Mouse (Mus musculus): ENCODE results near the gene Ilf3. TPM values are rescaled to one million over a fixed set of nuclear protein-coding genes. Genes with fewer than 3 reads are reported as not detected.
"Not testable (repeated sequence)": the region's sequence is repeated elsewhere in the genome, so short reads cannot be mapped to it uniquely, and the experiment has no call there.

Ilf3 gene
- 4.7 and 5.2 TPM in 2 replicates for polyA plus RNA-seq (2012)

- H3K4me3 ChIP-seq (replicated peaks): peak within 1 kb of the TSS; percentile 77
- peaks cover 38% of the 10 kb centered on the region for H3K4me1 ChIP-seq (ENCODE audit: control insufficient read depth)
- H3K27me3 ChIP-seq (ENCODE audit: control insufficient read depth): peaks cover 5% of the 10 kb centered on the region
- peaks cover 11% of the 10 kb centered on the region for H3K36me3 ChIP-seq (ENCODE audit: control insufficient read depth)
- no peak for TF ChIP-seq GATA1 (IDR thresholded peaks at IDR 0.05; ENCODE audit: low read length)
- TF ChIP-seq TAL1 (IDR thresholded peaks at IDR 0.05; ENCODE audit: low read length): no peak
- H3K9me3 ChIP-seq (ENCODE audit: control insufficient read depth, low read length): no peaks in the 10 kb centered on the region
Measured at GRCm38 (mm10) chr9:21367357-21368111, at the start of gene Ilf3. Ilf3 (plus strand) TSS chr9:21367871.

GRCm38 (mm10) chr9:21318792-21319191, 48.9 kb upstream of the Ilf3 start:
- no peak overlapping the region for H3K4me3 ChIP-seq (replicated peaks)
- no peaks in the 10 kb centered on the region for H3K36me3 ChIP-seq (ENCODE audit: control insufficient read depth)
- TF ChIP-seq TAL1 (IDR thresholded peaks at IDR 0.05; ENCODE audit: low read length): no peak
- no peak for TF ChIP-seq GATA1 (IDR thresholded peaks at IDR 0.05; ENCODE audit: low read length)
- H3K4me1 ChIP-seq (ENCODE audit: control insufficient read depth): peaks cover 63% of the 10 kb centered on the region
- H3K27me3 ChIP-seq (ENCODE audit: control insufficient read depth): no peaks in the 10 kb centered on the region
- H3K9me3 ChIP-seq (ENCODE audit: control insufficient read depth, low read length): 0 out of 2 replicates have a peak, but pooled peaks cover 2% of the 10 kb centered on the region

- no peaks in the 10 kb centered on the region for H3K36me3 ChIP-seq (ENCODE audit: control insufficient read depth)
- no peak overlapping the region for H3K4me3 ChIP-seq (replicated peaks)
- TF ChIP-seq TAL1 (IDR thresholded peaks at IDR 0.05; ENCODE audit: low read length) (no peak), GATA1 (IDR thresholded peaks at IDR 0.05; ENCODE audit: low read length) (no peak)
- 0 out of 2 replicates have a peak, but pooled peaks cover 2% of the 10 kb centered on the region for H3K9me3 ChIP-seq (ENCODE audit: control insufficient read depth, low read length)
- H3K27me3 ChIP-seq (ENCODE audit: control insufficient read depth): no peaks in the 10 kb centered on the region
- peaks cover 62% of the 10 kb centered on the region for H3K4me1 ChIP-seq (ENCODE audit: control insufficient read depth)
Measured at GRCm38 (mm10) chr9:21319503-21319902, 48.2 kb upstream of the Ilf3 start.

GRCm38 (mm10) chr9:21320280-21320618, 47.4 kb upstream of the Ilf3 start:
- H3K4me3 ChIP-seq (replicated peaks): peak overlapping the region; percentile 81
- no peaks in the 10 kb centered on the region for H3K27me3 ChIP-seq (ENCODE audit: control insufficient read depth)
- TF ChIP-seq TAL1 (IDR thresholded peaks at IDR 0.05; ENCODE audit: low read length) (no peak), GATA1 (IDR thresholded peaks at IDR 0.05; ENCODE audit: low read length) (no peak)
- peaks cover 56% of the 10 kb centered on the region for H3K4me1 ChIP-seq (ENCODE audit: control insufficient read depth)
- 0 out of 2 replicates have a peak, but pooled peaks cover 2% of the 10 kb centered on the region for H3K9me3 ChIP-seq (ENCODE audit: control insufficient read depth, low read length)
- H3K36me3 ChIP-seq (ENCODE audit: control insufficient read depth): no peaks in the 10 kb centered on the region

- H3K4me3 ChIP-seq (replicated peaks): peak within 1 kb of the TSS; percentile 81
- H3K4me1 ChIP-seq (ENCODE audit: control insufficient read depth): peaks cover 51% of the 10 kb centered on the region
- no peak for TF ChIP-seq GATA1 (IDR thresholded peaks at IDR 0.05; ENCODE audit: low read length)
- no peak for TF ChIP-seq TAL1 (IDR thresholded peaks at IDR 0.05; ENCODE audit: low read length)
- 0 out of 2 replicates have a peak, but pooled peaks cover 2% of the 10 kb centered on the region for H3K9me3 ChIP-seq (ENCODE audit: control insufficient read depth, low read length)
- H3K36me3 ChIP-seq (ENCODE audit: control insufficient read depth): no peaks in the 10 kb centered on the region; the same call in 1 of the 2 replicates
- no peaks in the 10 kb centered on the region for H3K27me3 ChIP-seq (ENCODE audit: control insufficient read depth)
Measured at GRCm38 (mm10) chr9:21320619-21321512, 46.8 kb upstream of the Ilf3 start, which contains the start of gene Slc44a2. Slc44a2 (plus strand) TSS chr9:21320698.

- Histone ChIP-seq H3K27me3 (ENCODE audit: control insufficient read depth) (no peaks in the 10 kb centered on the region), H3K36me3 (ENCODE audit: control insufficient read depth) (no peaks in the 10 kb centered on the region; the same call in 1 of the 2 replicates), H3K4me3 (replicated peaks) (peak overlapping the region; percentile 81), H3K4me1 (ENCODE audit: control insufficient read depth) (peaks cover 50% of the 10 kb centered on the region), H3K9me3 (ENCODE audit: control insufficient read depth, low read length) (0 out of 2 replicates have a peak, but pooled peaks cover 2% of the 10 kb centered on the region)
- TF ChIP-seq TAL1 (IDR thresholded peaks at IDR 0.05; ENCODE audit: low read length) (no peak), GATA1 (IDR thresholded peaks at IDR 0.05; ENCODE audit: low read length) (no peak)
Measured at GRCm38 (mm10) chr9:21321513-21321835, 46.2 kb upstream of the Ilf3 start.

- no peak for TF ChIP-seq GATA1 (IDR thresholded peaks at IDR 0.05; ENCODE audit: low read length)
- no peak for TF ChIP-seq TAL1 (IDR thresholded peaks at IDR 0.05; ENCODE audit: low read length)
- peak overlapping the region; percentile 81 for H3K4me3 ChIP-seq (replicated peaks)
- H3K4me1 ChIP-seq (ENCODE audit: control insufficient read depth): peaks cover 50% of the 10 kb centered on the region
- 0 out of 2 replicates have a peak, but pooled peaks cover 2% of the 10 kb centered on the region for H3K9me3 ChIP-seq (ENCODE audit: control insufficient read depth, low read length)
- H3K27me3 ChIP-seq (ENCODE audit: control insufficient read depth): no peaks in the 10 kb centered on the region
- H3K36me3 ChIP-seq (ENCODE audit: control insufficient read depth): no peaks in the 10 kb centered on the region; the same call in 1 of the 2 replicates
Measured at GRCm38 (mm10) chr9:21322211-21322916, 45.3 kb upstream of the Ilf3 start.

GRCm38 (mm10) chr9:21322917-21323297, 44.8 kb upstream of the Ilf3 start:
- not testable (repeated sequence) for H3K9me3 ChIP-seq (ENCODE audit: control insufficient read depth, low read length); H3K27me3 ChIP-seq (ENCODE audit: control insufficient read depth); H3K4me3 ChIP-seq (replicated peaks); H3K36me3 ChIP-seq (ENCODE audit: control insufficient read depth)
- peaks cover 50% of the 10 kb centered on the region for H3K4me1 ChIP-seq (ENCODE audit: control insufficient read depth)
